Mouse (Mus musculus) hindbrain, embryonic 11.5 days (tissue): ENCODE data around the gene Pdcd1. TPM values are rescaled to one million over a fixed set of nuclear protein-coding genes. Genes with fewer than 3 reads are reported as not detected.
"Not testable (repeated sequence)": the region's sequence is repeated elsewhere in the genome, so short reads cannot be mapped to it uniquely, and the experiment has no call there.

Experiments
- ATAC-seq: fragments of 200-750 bp; cut with Nextera tagmentation; 2 replicates; pipeline ENCODE4 v1.8.0; 2017; ENCODE audit warnings: mild to moderate bottlenecking, moderate TSS enrichment, moderate library complexity; ENCODE audit not compliant: low FRiP score
- DNase-seq: peaks from one replicate; pipeline ENCODE4 v3.0.0-alpha.2; 2015; ENCODE audit warnings: low spot score
- H3K27ac ChIP-seq: fragments of 300-500 bp; sonication (generic); 2 replicates; pipeline ENCODE4 v1.5.1; 2014; ENCODE audit warnings: mild to moderate bottlenecking, low read depth, low read length
- H3K27me3 ChIP-seq: fragments of 300-500 bp; sonication (generic); 2 replicates; pipeline ENCODE4 v1.6.1; 2014; ENCODE audit warnings: mild to moderate bottlenecking, low read length, moderate library complexity, mixed read lengths; ENCODE audit not compliant: control insufficient read depth, insufficient read depth
- H3K36me3 ChIP-seq: fragments of 300-500 bp; sonication (generic); 2 replicates; pipeline ENCODE4 v1.6.1; 2014; ENCODE audit warnings: mild to moderate bottlenecking, low read length, moderate library complexity, mixed read lengths; ENCODE audit not compliant: control insufficient read depth, insufficient read depth
- H3K4me1 ChIP-seq: fragments of 300-500 bp; sonication (generic); replicated peaks from 2 replicates; pipeline ENCODE4 v1.6.1; 2014; ENCODE audit warnings: low read length, mixed read lengths; ENCODE audit not compliant: control insufficient read depth, insufficient read depth
- H3K4me2 ChIP-seq: fragments of 300-500 bp; sonication (generic); replicated peaks from 2 replicates; pipeline ENCODE4 v1.6.1; 2014; ENCODE audit warnings: mild to moderate bottlenecking, low read depth, low read length
- H3K4me3 ChIP-seq: fragments of 300-500 bp; sonication (generic); 2 replicates; pipeline ENCODE4 v1.5.1; 2014; ENCODE audit warnings: low read depth, low read length
- H3K9ac ChIP-seq: fragments of 300-500 bp; sonication (generic); 2 replicates; pipeline ENCODE4 v1.6.1; 2014; ENCODE audit warnings: low read depth, low read length
- H3K9me3 ChIP-seq: fragments of 300-500 bp; sonication (generic); 2 replicates; pipeline ENCODE4 v1.6.1; 2016; ENCODE audit warnings: low read length; ENCODE audit not compliant: control insufficient read depth
- whole genome bisulfite sequencing: fragments of 180-500 bp; shearing (Covaris S2); extraction: QIAGEN DNeasy Blood & Tissue Kit; methylation state at CpG from one replicate; pipeline ENCODE4 v1.1.7; 2014; 5-methylcytosine and 5-hydroxymethylcytosine counted together
- polyA plus RNA-seq: library from polyadenylated mRNA; unstranded; fragments of >200 nt; fragmentation: Nextera tagmentation; extraction: Ambion mirVana; gene quantifications from 2 replicates; pipeline ENCODE4 v1.2.1, GENCODE M21; 2014

Pdcd1 gene
- polyA plus RNA-seq, 1 experiment from 2014 or later = not detected

DNA sequence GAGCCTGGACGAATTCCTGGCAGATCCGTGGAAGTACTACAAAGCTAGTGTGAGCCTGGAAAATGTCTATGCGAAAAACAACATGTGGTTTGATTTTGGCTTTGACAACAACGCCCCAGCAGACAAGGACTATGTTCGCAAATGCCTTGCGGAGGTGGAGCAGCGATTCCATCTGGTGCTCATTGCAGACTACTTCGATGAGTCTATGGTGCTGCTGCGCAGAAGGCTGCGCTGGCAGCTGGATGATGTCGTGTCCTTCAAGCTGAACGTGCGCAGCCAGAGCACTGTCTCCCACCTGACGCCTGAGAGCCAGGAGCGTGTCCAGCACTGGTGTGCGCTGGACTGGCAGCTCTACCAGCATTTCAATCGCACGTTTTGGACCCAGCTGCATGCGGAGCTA is 43.5 kb downstream of the Pdcd1 start:
- not testable (repeated sequence) for H3K4me1 ChIP-seq, H3K4me2 ChIP-seq, H3K9ac ChIP-seq, H3K9me3 ChIP-seq, H3K36me3 ChIP-seq, ATAC-seq, H3K27ac ChIP-seq, DNase-seq, H3K4me3 ChIP-seq, H3K27me3 ChIP-seq
- 92% methylated on average over 14 of the region's 19 CpGs for WGBS

- H3K4me3 ChIP-seq, H3K36me3 ChIP-seq, H3K4me2 ChIP-seq, H3K27ac ChIP-seq, H3K9me3 ChIP-seq, DNase-seq, H3K27me3 ChIP-seq, ATAC-seq, H3K4me1 ChIP-seq, H3K9ac ChIP-seq: not testable (repeated sequence)
- 73% methylated on average over 2 of the region's 2 CpGs for WGBS
Measured at GRCm38 (mm10) chr1:94005954-94006506, 46.3 kb downstream of the Pdcd1 start.

GRCm38 (mm10) chr1:94001023-94001422 is 51.3 kb downstream of the Pdcd1 start:
- H3K27me3 ChIP-seq = no peaks in the 10 kb centered on the region
- H3K36me3 ChIP-seq = no peaks in the 10 kb centered on the region
- H3K4me1 ChIP-seq = no peaks in the 10 kb centered on the region
- no peak overlapping the region for H3K27ac ChIP-seq
- WGBS = 79% methylated on average over 2 of the region's 2 CpGs
- H3K4me3 ChIP-seq = no peak overlapping the region
- no peak overlapping the region for H3K9ac ChIP-seq
- H3K4me2 ChIP-seq = no peak overlapping the region
- DNase-seq (no peak), ATAC-seq (no peak)
- H3K9me3 ChIP-seq = no peaks in the 10 kb centered on the region

- not testable (repeated sequence) for DNase-seq, H3K4me2 ChIP-seq, H3K4me1 ChIP-seq, H3K27me3 ChIP-seq, H3K4me3 ChIP-seq, H3K36me3 ChIP-seq, H3K9me3 ChIP-seq, ATAC-seq, H3K9ac ChIP-seq, H3K27ac ChIP-seq
- 97% methylated on average over 3 of the region's 3 CpGs for WGBS
Measured at GRCm38 (mm10) chr1:93991491-93991890, 60.9 kb downstream of the Pdcd1 start.

GRCm38 (mm10) chr1:93991068-93991467 is 61.3 kb downstream of the Pdcd1 start:
- H3K27me3 ChIP-seq = not testable (repeated sequence)

GRCm38 (mm10) chr1:93990209-93990608 is 62.1 kb downstream of the Pdcd1 start, which contains the start of gene Gal3st2c:
Gene Gal3st2c, plus strand, starts transcription at chr1:93990509.
- not testable (repeated sequence) for DNase-seq, H3K36me3 ChIP-seq, H3K4me3 ChIP-seq, H3K4me2 ChIP-seq, H3K27ac ChIP-seq, H3K9ac ChIP-seq, H3K9me3 ChIP-seq, H3K4me1 ChIP-seq, H3K27me3 ChIP-seq, ATAC-seq
- WGBS = 92% methylated on average over 7 of the region's 8 CpGs

More at GRCm38 (mm10) chr1:93991068-93991467, 61.3 kb downstream of the Pdcd1 start:
- H3K27ac ChIP-seq, ATAC-seq, H3K9me3 ChIP-seq, H3K36me3 ChIP-seq, H3K9ac ChIP-seq, H3K4me2 ChIP-seq, DNase-seq, H3K4me3 ChIP-seq, H3K4me1 ChIP-seq: not testable (repeated sequence)
- WGBS = 78% methylated on average over 2 of the region's 2 CpGs

DNA sequence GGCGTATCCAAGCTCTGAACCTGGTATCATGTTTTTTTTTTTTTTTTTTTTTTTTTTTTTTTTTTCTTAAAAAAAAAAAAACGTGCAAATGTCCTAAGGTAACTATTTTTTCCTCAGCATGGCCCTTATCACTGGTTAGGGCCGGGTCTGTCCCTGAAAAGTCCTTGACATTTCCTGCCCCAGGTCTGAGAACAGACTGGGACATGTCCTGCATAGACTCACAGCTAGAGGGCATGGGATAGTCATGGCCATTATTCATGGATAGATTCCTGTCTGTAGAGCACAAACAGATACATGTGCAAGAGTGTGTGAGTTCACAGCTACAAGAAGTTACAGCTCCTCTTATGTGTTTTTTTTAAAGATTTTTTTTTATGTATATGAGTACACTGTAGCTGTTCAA is 63.6 kb downstream of the Pdcd1 start:
- no peak for ATAC-seq
- no peak overlapping the region for H3K27ac ChIP-seq
- 80% methylated on average over 3 of the region's 3 CpGs for WGBS

More for the DNA sequence above, 63.6 kb downstream of the Pdcd1 start:
- no peak for DNase-seq
- Histone ChIP-seq H3K36me3 (no peaks in the 10 kb centered on the region), H3K9me3 (no peaks in the 10 kb centered on the region), H3K27me3 (no peaks in the 10 kb centered on the region), H3K4me2 (no peak overlapping the region), H3K4me3 (no peak overlapping the region), H3K4me1 (no peaks in the 10 kb centered on the region), H3K9ac (no peak overlapping the region)

Other genes starting within 250 kb of the Pdcd1 start
- gene Ing5, start 248.6 kb downstream of the Pdcd1 start, polyA plus RNA-seq = 14.7 and 15.0 TPM in 2 replicates
- gene D2hgdh, start 227.6 kb downstream of the Pdcd1 start, polyA plus RNA-seq = 9.5 and 11.9 TPM in 2 replicates
- not detected in 2 replicates for gene Gal3st2, start 191.2 kb downstream of the Pdcd1 start, polyA plus RNA-seq
- not detected in 2 replicates for gene Gal3st2b, start 134.2 kb downstream of the Pdcd1 start, polyA plus RNA-seq
- not detected in 2 replicates for gene Gal3st2c, start 62.0 kb downstream of the Pdcd1 start, polyA plus RNA-seq
- not detected in 2 replicates for gene Neu4, start 32.1 kb downstream of the Pdcd1 start, polyA plus RNA-seq